Mouse (Mus musculus): Measurements from ENCODE around the gene Colq. TPM values are rescaled to one million over a fixed set of nuclear protein-coding genes. Genes with fewer than 3 reads are reported as not detected.

Colq gene
- polyA plus RNA-seq, 1 experiment from 2014 or later = 0.65 TPM

Other genes with a start within 250 kb of the Colq start
- 18.1 and 20.6 TPM in 2 replicates for gene Sh3bp5, start 155.3 kb downstream of the Colq start, polyA plus RNA-seq (2015; fragmentation: Nextera tagmentation; extraction: Ambion mirVana)
- gene Eaf1, start 96.9 kb downstream of the Colq start, polyA plus RNA-seq (2015; fragmentation: Nextera tagmentation; extraction: Ambion mirVana) = 19.9 and 21.4 TPM in 2 replicates
- 52.9 and 54.1 TPM in 2 replicates for gene Mettl6, start 96.3 kb downstream of the Colq start, polyA plus RNA-seq (2015; fragmentation: Nextera tagmentation; extraction: Ambion mirVana)
- gene Gm49387, start 49.5 kb upstream of the Colq start, polyA plus RNA-seq (2015; fragmentation: Nextera tagmentation; extraction: Ambion mirVana) = 1.3 TPM in 1 of 2 replicates, not detected in the other
- 27.6 TPM in 2 replicates for gene Btd, start 49.7 kb upstream of the Colq start, polyA plus RNA-seq (2015; fragmentation: Nextera tagmentation; extraction: Ambion mirVana)
- gene Hacl1, start 49.9 kb upstream of the Colq start, polyA plus RNA-seq (2015; fragmentation: Nextera tagmentation; extraction: Ambion mirVana) = 15.5 and 17.4 TPM in 2 replicates
- gene Ankrd28, start 239.3 kb upstream of the Colq start, polyA plus RNA-seq (2015; fragmentation: Nextera tagmentation; extraction: Ambion mirVana) = 6.7 and 7.4 TPM in 2 replicates